Mouse (Mus musculus) heart, embryonic 14.5 days (tissue): ENCODE results near the gene Cc2d2a. TPM values are rescaled to one million over a fixed set of nuclear protein-coding genes. Genes with fewer than 3 reads are reported as not detected.
A peak's percentile ranks its signal among the peaks of the same experiment; 100 is the strongest.

Source experiments
- ATAC-seq: fragments of 200-750 bp; cut with Nextera tagmentation; 2 replicates; pipeline ENCODE4 v1.8.0; 2017; ENCODE audit warnings: low read depth, moderate TSS enrichment; ENCODE audit not compliant: insufficient number of reproducible peaks, insufficient read depth, low FRiP score
- H3K27ac ChIP-seq, 2 experiments: fragments of 200-500 bp in 1 of 2; fragments of 300-500 bp in 1 of 2; sonication (generic) in 1 of 2; replicated peaks in 1 of 2; 2 replicates each; pipeline ENCODE4 v1.5.1; 2012 to 2014; ENCODE audit warnings: low read depth in 2 of 2, low read length in 2 of 2, control low read depth in 1 of 2, mild to moderate bottlenecking in 1 of 2, mixed read lengths in 1 of 2; ENCODE audit not compliant: control insufficient read depth in 1 of 2, insufficient read depth in 1 of 2
- H3K27me3 ChIP-seq: fragments of 300-500 bp; sonication (generic); 2 replicates; pipeline ENCODE4 v1.6.1; 2014; ENCODE audit warnings: mild to moderate bottlenecking, low read length, control low read depth; ENCODE audit not compliant: control insufficient read depth, insufficient read depth
- H3K36me3 ChIP-seq: fragments of 300-500 bp; sonication (generic); 2 replicates; pipeline ENCODE4 v1.6.1; 2014; ENCODE audit warnings: mild to moderate bottlenecking, control low read depth, low read length, mixed read lengths; ENCODE audit not compliant: control insufficient read depth, insufficient read depth
- H3K4me1 ChIP-seq, 2 experiments: fragments of 200-500 bp in 1 of 2; fragments of 300-500 bp in 1 of 2; sonication (generic) in 1 of 2; 2 replicates each; pipeline ENCODE4 v1.6.1; 2012 to 2014; ENCODE audit warnings: low read length in 2 of 2, control low read depth in 1 of 2, mixed read lengths in 1 of 2; ENCODE audit not compliant: control insufficient read depth in 2 of 2, insufficient read depth in 2 of 2
- H3K4me2 ChIP-seq: fragments of 300-500 bp; sonication (generic); 2 replicates; pipeline ENCODE4 v1.6.1; 2014; ENCODE audit warnings: mild to moderate bottlenecking, low read length
- H3K4me3 ChIP-seq, 2 experiments: fragments of 200-500 bp in 1 of 2; fragments of 300-500 bp in 1 of 2; sonication (generic) in 1 of 2; 2 replicates each; pipeline ENCODE4 v1.5.1; 2012 to 2014; ENCODE audit warnings: low read length in 2 of 2, mild to moderate bottlenecking in 2 of 2, control low read depth in 1 of 2, low read depth in 1 of 2, moderate library complexity in 1 of 2; ENCODE audit not compliant: control insufficient read depth in 1 of 2, insufficient read depth in 1 of 2
- H3K9ac ChIP-seq: fragments of 300-500 bp; sonication (generic); 2 replicates; pipeline ENCODE4 v1.6.1; 2014; ENCODE audit warnings: mild to moderate bottlenecking, low read length
- H3K9me3 ChIP-seq: fragments of 300-500 bp; sonication (generic); 2 replicates; pipeline ENCODE4 v1.6.1; 2016; ENCODE audit warnings: low read length, control low read depth; ENCODE audit not compliant: control insufficient read depth
- WGBS: fragments of 180-500 bp; shearing (Covaris S2); extraction: QIAGEN DNeasy Blood & Tissue Kit; methylation state at CpG from one replicate; pipeline ENCODE4 v1.1.7; 2014; 5-methylcytosine and 5-hydroxymethylcytosine counted together
- polyA plus RNA-seq: library from polyadenylated mRNA; unstranded; fragments of >200 nt; fragmentation: Nextera tagmentation; extraction: Ambion mirVana; gene quantifications from 2 replicates; pipeline ENCODE4 v1.2.1, GENCODE M21; 2014

The Cc2d2a gene
- polyA plus RNA-seq, 1 experiment from 2014 or later = 10.0 TPM

DNA sequence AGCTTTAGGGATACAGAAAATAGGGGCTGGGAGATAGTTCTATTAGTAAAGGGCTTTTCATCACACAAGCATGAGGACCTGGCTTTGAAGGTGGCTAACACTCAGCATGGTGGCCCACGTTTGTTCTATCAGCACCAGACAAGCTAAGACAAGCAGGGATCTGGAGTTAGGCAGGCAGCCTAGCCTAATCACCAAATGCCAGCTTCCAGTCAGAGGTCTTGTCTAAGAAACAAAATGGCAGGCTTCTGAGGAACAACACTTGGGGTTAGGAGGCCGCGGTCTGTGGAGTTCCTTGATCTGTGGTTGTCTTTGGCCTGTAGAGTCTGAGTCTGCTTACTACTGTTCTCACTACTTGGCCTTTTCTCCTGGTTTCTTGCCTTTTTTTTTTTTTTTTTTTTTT, 648 bp upstream of the Cc2d2a start:
- Histone ChIP-seq H3K9ac (no peak overlapping the region), H3K4me2 (peak overlapping the region; percentile 72), H3K27ac (peak overlapping the region; percentile 98 to 99), H3K36me3 (0 out of 2 replicates have a peak, but pooled peaks cover 4% of the 10 kb centered on the region), H3K4me3 (no peak overlapping the region), H3K9me3 (no peaks in the 10 kb centered on the region), H3K27me3 (no peaks in the 10 kb centered on the region), H3K4me1 (peaks cover 12 to 24% of the 10 kb centered on the region in 2 experiments)
- WGBS = 67% methylated on average over 3 of the region's 3 CpGs
- ATAC-seq = 0 out of 2 replicates have a peak, but pooled peaks have one; percentile 2

DNA sequence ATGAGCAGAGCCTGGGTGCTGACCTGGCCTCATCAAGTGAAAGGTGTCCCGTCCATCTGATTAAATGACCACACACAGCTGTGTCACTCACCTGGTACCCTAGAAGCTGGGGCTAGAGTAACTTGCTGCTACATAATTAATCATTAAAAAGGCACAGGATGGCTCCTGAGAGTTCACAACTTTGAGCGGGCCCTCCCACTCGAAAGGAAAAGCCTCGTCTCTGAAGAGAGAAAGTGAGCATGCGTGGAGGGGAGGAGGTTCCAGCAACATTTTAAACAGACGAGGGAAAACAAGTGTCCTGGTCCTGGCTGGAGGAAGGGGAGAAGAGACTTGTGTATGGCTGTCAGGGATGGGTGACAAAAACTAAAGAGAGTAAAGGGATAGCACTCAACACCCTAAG, 1.4 kb downstream of the Cc2d2a start:
- Histone ChIP-seq H3K27ac (peak overlapping the region in 1 of 2 experiments; percentile 98; a peak in 3 of 4 replicates), H3K9ac (peak overlapping the region; percentile 73), H3K9me3 (no peaks in the 10 kb centered on the region), H3K4me1 (peaks cover 21 to 35% of the 10 kb centered on the region in 2 experiments), H3K4me3 (peak overlapping the region; percentile 5 to 60), H3K36me3 (0 out of 2 replicates have a peak, but pooled peaks cover 5% of the 10 kb centered on the region), H3K4me2 (peak overlapping the region; percentile 72), H3K27me3 (no peaks in the 10 kb centered on the region)
- ATAC-seq = no peak
- WGBS = 46% methylated on average over 6 of the region's 6 CpGs

DNA sequence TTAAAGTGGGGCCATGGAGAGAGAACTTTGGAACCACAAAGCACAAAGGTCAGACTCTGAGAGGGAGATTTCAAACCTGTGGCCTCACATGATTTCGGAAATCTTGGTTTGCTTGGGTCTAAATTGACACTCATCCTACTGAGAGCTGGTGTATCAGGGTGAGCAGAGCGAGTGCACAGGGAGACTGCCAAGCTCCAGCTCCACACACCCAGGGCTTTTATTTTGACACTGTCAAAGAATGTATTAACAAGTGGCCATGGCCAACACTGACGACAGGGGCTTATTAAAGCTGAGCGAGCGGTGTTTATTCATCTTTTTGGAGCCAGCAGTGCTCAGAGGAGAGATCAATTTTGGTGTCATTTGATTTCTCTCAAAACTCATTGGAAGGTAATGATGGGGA, 3.0 kb downstream of the Cc2d2a start:
- Histone ChIP-seq H3K27ac (no peak overlapping the region), H3K9me3 (no peaks in the 10 kb centered on the region), H3K27me3 (no peaks in the 10 kb centered on the region), H3K4me1 (peaks cover 25 to 44% of the 10 kb centered on the region in 2 experiments), H3K9ac (peak overlapping the region; percentile 25), H3K4me3 (peak overlapping the region; percentile 26 to 27; a peak in 3 of 4 replicates), H3K4me2 (peak overlapping the region; percentile 58), H3K36me3 (peaks cover 14% of the 10 kb centered on the region; the same call in 1 of the 2 replicates)
- peak; percentile 57; the same call in 1 of the 2 replicates for ATAC-seq
- 20% methylated on average over 5 of the region's 5 CpGs for WGBS

DNA sequence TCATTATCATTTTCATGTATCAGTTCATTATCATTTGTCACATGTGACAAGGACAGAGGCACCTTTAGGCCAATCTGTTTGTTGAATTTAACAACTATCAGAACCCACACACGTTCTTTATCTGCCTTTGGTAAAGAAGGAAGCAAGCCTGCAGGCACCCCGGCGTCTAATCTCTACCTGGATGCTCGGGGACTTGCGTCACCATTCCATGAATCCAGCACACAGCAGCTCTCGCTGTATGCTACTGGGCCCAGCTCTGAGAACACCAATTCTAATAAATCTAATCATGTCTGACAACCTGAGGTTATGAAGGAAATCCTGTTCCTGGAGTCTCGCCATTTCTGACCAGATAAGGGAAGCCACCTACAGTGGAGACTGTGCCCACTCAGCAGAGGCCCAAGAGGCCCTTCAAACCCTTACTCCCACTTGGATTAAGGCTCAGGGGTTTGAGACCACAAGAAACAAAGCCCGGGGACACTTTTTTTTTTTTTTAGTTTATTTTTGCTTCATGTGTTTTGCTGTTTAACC, 7.0 kb downstream of the Cc2d2a start:
- peak overlapping the region in 1 of 2 experiments; percentile 46; a peak in 2 of 4 replicates for H3K27ac ChIP-seq
- 22% methylated on average over 8 of the region's 8 CpGs for WGBS
- H3K4me1 ChIP-seq = peaks cover 20 to 35% of the 10 kb centered on the region in 2 experiments
- no peak overlapping the region for H3K4me3 ChIP-seq
- no peaks in the 10 kb centered on the region for H3K27me3 ChIP-seq
- H3K4me2 ChIP-seq = no peak overlapping the region
- no peaks in the 10 kb centered on the region for H3K9me3 ChIP-seq
- peaks cover 26% of the 10 kb centered on the region for H3K36me3 ChIP-seq
- no peak overlapping the region for H3K9ac ChIP-seq
- ATAC-seq = no peak

DNA sequence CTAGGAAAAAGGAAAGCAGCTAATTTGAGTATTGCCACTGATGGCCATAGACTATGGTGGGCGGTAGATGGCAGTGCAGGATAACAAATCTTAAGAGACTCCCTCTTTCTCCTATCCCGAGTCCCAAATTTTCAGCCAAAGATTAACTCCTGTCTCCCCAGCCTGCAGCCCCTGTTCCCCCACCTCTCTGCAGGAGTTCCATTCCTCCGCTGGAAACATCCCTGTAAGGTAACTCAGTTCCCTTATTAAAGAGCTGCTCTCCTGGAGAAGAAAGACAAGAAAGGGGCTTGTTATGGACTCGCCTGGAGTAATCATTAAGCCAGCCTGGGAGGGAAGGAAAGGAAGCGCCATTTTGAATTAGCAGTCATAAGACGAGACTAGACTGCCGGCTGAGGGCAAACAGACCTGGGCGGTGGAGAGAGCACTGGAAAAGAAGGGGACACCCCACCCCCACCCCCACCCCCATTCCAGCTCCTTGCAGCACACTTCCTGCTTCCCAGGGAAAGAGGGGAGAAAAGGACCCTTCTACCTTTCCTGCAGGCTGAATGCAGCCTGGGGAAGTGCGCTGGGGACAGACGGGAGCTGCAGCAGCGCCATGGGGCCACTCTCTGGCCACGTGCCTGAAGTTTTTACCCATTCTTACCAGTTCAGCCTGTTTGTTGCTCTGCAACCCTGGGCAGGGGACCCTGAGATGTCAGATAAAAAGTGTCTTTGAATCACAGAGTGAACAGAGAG, 10.2 kb downstream of the Cc2d2a start:
- ATAC-seq = peak; percentile 70; the same call in 1 of the 2 replicates
- H3K27ac ChIP-seq = peak overlapping the region; percentile 68 to 88
- no peaks in the 10 kb centered on the region for H3K9me3 ChIP-seq
- peaks cover 17 to 28% of the 10 kb centered on the region in 2 experiments for H3K4me1 ChIP-seq
- peak overlapping the region; percentile 51 to 70 for H3K4me3 ChIP-seq
- H3K9ac ChIP-seq = peak overlapping the region; percentile 79
- H3K4me2 ChIP-seq = peak overlapping the region; percentile 74
- no peaks in the 10 kb centered on the region for H3K27me3 ChIP-seq
- H3K36me3 ChIP-seq = peaks cover 42% of the 10 kb centered on the region
- WGBS = 2% methylated on average over 12 of the region's 12 CpGs

DNA sequence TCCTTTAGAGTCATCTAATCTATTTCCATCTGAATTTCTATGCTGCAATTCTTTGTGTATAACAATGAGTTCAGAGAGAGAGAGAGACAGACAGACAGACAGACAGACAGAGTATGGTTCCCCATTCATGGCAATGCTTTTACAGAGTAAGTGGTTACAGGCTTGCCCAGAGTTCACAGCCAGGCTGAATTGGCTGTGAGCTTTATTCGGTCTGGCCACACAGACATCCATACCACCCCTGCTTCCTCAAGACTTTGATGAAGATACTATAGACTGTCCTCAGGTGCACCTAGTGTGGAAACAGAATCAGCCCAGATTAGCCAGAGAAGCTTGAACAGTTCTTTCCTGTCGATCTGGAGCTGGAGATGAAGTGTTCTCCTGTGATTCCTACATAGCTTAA, 10.9 kb downstream of the Cc2d2a start:
- H3K9ac ChIP-seq = peak overlapping the region; percentile 79
- H3K4me3 ChIP-seq = peak overlapping the region in 1 of 2 experiments; percentile 51; a peak in 2 of 4 replicates
- peak overlapping the region in 1 of 2 experiments; percentile 68; a peak in 1 of 4 replicates for H3K27ac ChIP-seq
- no peaks in the 10 kb centered on the region for H3K9me3 ChIP-seq
- no peaks in the 10 kb centered on the region for H3K27me3 ChIP-seq
- peaks cover 13 to 22% of the 10 kb centered on the region in 2 experiments for H3K4me1 ChIP-seq
- H3K4me2 ChIP-seq = peak overlapping the region; percentile 74
- ATAC-seq = no peak
- 87% methylated on average over 2 of the region's 2 CpGs for whole genome bisulfite sequencing
- peaks cover 42% of the 10 kb centered on the region for H3K36me3 ChIP-seq

DNA sequence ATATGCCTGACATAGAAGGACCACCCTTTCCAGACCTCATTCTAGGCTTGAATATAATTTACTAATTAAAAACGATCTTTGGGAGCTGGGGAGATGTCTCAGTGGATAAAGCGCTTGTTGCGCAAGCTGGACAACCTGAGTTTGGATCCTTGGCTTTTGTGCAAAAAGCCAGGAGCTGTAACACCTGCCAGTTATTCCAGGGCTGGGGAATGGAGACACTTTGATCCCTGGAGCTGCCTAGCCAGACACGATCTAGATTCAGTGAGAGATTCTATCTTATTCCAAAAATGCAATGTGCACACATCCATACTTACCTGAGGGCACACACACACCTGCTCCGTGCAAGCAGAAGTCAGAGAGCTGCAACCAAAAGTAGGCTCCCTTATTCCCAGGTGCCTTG, 23.3 kb downstream of the Cc2d2a start:
- Histone ChIP-seq H3K4me3 (no peak overlapping the region), H3K9me3 (no peaks in the 10 kb centered on the region), H3K4me1 (no peaks in the 10 kb centered on the region), H3K36me3 (peaks cover 100% of the 10 kb centered on the region), H3K27me3 (no peaks in the 10 kb centered on the region), H3K27ac (no peak overlapping the region), H3K9ac (no peak overlapping the region), H3K4me2 (no peak overlapping the region)
- no peak for ATAC-seq
- WGBS = 92% methylated on average over 5 of the region's 5 CpGs
